Mouse (Mus musculus) testis, postnatal 14 days (tissue): ENCODE measurements at regions not wholly inside any gene's neighbourhood (a gene's known extent, or its start where the extent isn't known, plus 50 kb on each side); places are given as distances from the start of the nearest gene placed in this dataset.
A peak's percentile ranks its signal among the peaks of the same experiment; 100 is the strongest.
"Not testable (repeated sequence)": the region's sequence is repeated elsewhere in the genome, so short reads cannot be mapped to it uniquely, and the experiment has no call there.

Experiments used
- DNase-seq: peaks from one replicate; pipeline ENCODE4 v3.0.0; 2021; ENCODE audit warnings: low spot score

GRCm38 (mm10) chr2:75781781-75782211 is 50.2 kb upstream of the Agps start:
- DNase-seq = no peak

GRCm38 (mm10) chr2:75781078-75781477 is 50.9 kb upstream of the Agps start:
- DNase-seq = no peak

- DNase-seq = not testable (repeated sequence)
Measured at GRCm38 (mm10) chr2:75778628-75779027, 53.3 kb upstream of the Agps start.

GRCm38 (mm10) chr2:75777040-75777451 is 54.9 kb upstream of the Agps start:
- peak; percentile 52 for DNase-seq

- no peak for DNase-seq
Measured at GRCm38 (mm10) chr2:75776533-75776932, 55.4 kb upstream of the Agps start.

GRCm38 (mm10) chr2:75775217-75775616 is 56.8 kb upstream of the Agps start:
- no peak for DNase-seq

GRCm38 (mm10) chr2:75773431-75773830 is 58.5 kb upstream of the Agps start:
- no peak for DNase-seq

- DNase-seq = no peak
Measured at GRCm38 (mm10) chr2:75772251-75772956, 59.6 kb upstream of the Agps start.

- DNase-seq = no peak
Measured at GRCm38 (mm10) chr2:75770633-75771032, 61.3 kb upstream of the Agps start.

GRCm38 (mm10) chr2:75768559-75769304 is 63.2 kb upstream of the Agps start:
- DNase-seq = no peak

GRCm38 (mm10) chr2:75767871-75768558 is 63.6 kb upstream of the Nfe2l2 start:
- no peak for DNase-seq

GRCm38 (mm10) chr2:75765403-75765802 is 61.0 kb upstream of the Nfe2l2 start:
- DNase-seq = no peak

- DNase-seq = no peak
Measured at GRCm38 (mm10) chr2:75763252-75763651, 58.8 kb upstream of the Nfe2l2 start.

GRCm38 (mm10) chr2:75762030-75762429 is 57.6 kb upstream of the Nfe2l2 start:
- no peak for DNase-seq

- DNase-seq = no peak
Measured at GRCm38 (mm10) chr2:75761626-75762025, 57.2 kb upstream of the Nfe2l2 start.

GRCm38 (mm10) chr2:75759196-75759885 is 54.9 kb upstream of the Nfe2l2 start:
- DNase-seq = no peak

- DNase-seq = no peak
Measured at GRCm38 (mm10) chr2:75758277-75758676, 53.8 kb upstream of the Nfe2l2 start.

GRCm38 (mm10) chr2:75756704-75757638 is 52.5 kb upstream of the Nfe2l2 start:
- no peak for DNase-seq

- no peak for DNase-seq
Measured at GRCm38 (mm10) chr2:75754606-75755005, 50.2 kb upstream of the Nfe2l2 start.
